Mouse (Mus musculus): Measurements from ENCODE around the gene Tmem183a.

Gene Tmem183a

DNA sequence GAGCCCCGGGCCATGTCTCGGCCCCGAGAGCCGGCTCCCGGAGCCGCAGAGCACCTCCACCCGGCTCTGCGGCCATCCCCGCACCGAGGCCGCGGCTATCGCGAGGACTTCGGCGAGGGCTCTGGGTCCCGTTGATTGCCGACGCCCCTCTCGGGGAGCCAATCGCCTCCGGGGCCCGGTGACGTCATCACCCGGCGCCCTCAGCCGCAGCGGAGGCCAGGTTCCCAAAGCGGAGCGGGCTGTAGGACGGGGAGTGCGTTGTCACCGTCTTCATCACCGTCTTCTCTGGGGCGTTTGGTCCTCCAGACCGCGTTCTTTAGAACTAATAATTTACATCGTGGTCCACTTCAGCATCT, at the start of gene Tmem183a:
TSS of gene Tmem183a (minus strand) at position 123 of the 356 bp plus-strand sequence.
- peak; percentile 98 for DNase-seq

DNA sequence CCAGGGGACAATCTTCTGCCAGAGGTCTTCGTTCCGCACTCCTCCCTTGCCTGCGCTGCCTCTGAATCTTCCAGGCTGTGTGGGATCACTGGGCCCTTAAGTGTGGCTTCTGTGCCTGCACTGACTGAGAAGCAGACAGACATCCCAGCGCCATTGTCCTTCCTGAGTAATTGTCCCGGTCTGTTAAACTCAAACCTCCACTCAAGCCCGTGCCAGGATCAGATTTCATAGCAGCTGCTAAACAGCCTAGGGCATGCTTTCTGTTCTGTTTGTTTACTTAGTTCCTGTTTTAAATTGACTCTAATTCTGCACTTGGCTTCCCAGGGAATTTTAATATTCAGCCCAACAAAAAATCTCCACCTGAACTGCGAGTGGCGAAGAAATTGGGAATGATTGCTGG, 46.3 kb upstream of the Tmem183a start:
- no peak for DNase-seq

DNA sequence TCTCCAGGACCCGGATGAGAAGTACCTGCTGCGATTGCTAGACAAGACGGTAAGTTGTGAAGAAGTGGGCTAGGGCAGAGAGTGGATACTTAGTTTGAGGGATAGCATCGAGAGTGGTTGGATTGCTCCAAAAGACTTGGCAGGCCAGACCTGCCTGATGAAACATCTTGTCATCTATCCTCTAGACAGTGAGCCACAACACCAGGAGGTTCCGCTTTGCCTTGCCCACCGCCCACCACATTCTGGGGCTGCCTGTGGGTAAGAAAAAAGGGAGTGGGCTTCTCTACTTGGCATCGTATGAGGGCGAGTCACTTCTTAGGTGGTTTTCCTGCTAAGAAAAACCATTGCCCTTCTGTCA, 44.6 kb upstream of the Tmem183a start:
- DNase-seq, result no peak

DNA sequence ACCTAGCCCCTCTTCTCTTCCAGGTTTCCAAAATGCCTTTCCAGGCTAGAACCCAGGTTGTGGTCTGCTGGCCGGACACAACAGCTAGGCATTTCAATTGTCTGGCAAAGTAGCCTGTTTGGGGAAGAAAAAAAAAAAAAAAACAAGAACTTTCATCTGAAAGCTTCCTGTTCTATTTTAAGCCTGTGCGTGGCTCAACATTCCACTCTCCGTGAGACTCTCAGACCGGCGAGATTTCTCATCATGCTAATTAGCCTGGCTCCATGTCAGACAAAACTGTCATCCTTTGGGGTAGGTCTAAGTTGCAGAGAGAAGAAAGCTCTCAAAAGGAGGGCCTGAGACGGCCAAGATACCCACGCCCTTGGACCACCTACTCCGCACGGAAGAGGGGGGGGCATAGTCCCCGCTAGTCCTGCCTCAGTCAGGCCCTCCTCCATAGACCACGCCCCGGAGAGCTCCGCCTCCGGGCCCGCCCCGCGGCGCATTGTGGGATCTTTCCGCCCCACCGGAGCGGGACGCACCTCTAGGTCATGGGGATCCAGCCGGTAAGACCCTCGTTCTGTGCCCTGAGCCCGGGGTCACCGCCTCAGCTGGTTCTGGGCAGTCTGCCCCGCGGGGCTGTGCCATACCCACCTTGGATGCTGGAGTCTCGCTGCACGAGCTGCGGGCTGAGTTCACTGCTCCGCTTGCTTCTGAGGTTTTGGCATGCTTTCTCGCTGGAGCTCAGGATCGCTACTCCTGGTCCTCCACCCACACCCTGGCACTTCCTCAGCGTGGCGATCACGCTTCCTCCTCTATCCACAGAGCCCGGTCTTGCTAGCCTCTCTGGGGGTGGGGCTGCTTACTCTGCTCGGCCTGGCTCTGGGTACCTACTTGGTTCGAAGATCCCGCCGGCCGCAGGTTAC, 44.0 kb upstream of the Tmem183a start, which contains the start of gene Cyb5r1:
TSS of gene Cyb5r1 (plus strand) at position 51 of the 905 bp plus-strand sequence.
- peak; percentile 79 for DNase-seq

DNA sequence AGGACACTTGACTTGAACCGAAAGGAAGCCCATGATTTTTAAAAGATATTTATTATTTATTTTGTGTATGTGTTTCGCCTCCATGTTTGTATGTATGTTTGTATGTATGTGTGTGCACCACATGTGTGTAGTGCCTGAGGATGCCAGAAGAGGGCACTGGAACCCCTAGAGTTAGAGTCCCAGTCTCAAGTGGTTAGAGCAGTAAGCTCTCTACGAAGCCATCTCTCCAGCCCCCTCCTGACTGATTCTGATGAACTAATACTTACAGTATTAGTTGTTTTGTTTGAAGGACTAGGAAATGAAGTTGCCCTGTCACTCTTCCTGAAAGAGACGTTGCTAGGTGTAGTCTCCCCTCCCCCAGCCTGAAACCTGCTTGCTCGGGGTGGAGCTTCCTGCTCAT, 38.0 kb upstream of the Tmem183a start:
- peak; percentile 33 to 50 for DNase-seq

DNA sequence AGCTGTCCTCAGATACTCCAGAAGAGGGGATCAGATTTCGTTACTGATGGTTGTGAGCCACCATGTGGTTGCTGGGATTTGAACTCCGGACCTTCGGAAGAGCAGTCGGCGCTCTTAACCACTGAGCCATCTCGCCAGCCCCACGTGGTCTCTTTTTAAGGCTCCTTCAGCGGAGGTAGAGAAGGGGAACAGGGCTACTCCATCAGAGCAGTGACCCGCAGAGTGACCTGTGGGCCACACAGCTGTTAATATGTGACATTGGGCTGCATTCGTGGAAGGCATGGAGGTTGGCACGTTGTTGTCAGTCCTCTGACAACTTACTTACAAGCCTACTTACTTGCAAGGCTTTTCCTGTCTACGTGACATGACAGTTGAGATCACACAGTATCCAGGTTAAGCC, 36.4 kb upstream of the Tmem183a start:
- no peak for DNase-seq

DNA sequence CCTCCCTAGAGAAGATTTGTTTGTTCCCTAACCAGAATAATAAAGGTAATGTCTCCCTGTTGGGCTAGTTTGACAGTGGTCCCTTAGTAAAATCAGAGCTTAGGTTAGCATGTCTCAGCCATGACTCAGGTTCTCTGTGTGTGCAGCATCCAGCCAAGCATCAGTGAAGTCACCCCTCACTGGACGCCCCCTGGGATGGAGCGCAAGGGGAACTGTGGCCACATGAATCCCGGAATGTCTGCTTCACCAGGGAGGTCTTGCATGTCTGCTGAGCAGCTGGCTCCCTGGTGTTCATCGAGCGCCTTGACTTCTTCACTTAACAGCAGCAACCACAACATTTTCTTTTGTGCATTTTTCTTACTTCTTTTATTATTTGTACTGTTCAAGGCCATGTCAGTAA, 32.0 kb upstream of the Tmem183a start:
- DNase-seq, result no peak

DNA sequence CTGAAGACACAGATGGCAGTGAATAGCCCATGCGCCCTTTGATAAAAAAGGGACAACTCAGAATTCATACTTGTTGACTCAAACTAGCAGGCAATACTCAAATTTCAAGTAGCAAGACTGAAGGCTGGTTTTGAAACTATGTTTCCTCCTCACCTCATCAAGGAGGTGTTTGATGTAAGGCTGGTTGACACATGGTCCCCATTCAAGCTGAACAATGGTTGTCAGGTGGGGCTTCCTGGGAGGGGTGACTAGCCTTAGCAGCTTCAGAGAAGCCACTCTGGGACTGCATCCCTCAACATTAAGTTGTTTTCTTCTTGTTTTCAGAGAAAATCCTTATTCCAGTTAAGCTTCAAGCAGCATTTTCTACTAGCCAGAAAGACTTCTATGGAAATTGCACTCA, 23.9 kb upstream of the Tmem183a start, which contains the start of gene 4933406M09Rik:
TSS of gene 4933406M09Rik (plus strand) at position 275 of the 400 bp plus-strand sequence.
- DNase-seq, result no peak

DNA sequence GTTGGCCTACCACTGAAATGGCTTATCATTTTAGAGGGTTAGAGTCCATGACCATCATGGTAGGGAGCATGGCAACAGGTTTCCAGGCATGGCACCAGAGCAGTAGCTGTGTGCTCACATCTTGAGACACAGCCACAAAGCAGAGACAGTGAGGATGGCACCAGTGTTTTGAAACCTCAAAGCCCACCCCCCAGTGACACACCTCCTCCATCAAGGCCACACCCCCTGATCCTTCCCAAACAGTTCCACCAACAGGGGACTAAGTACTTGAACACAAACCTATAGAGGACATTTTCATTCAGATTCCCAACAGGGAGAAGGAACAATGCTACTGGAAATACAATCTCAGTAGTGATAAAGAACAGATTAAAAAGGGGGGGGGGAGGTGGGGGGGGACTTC, 23.4 kb upstream of the Tmem183a start:
- no peak for DNase-seq

DNA sequence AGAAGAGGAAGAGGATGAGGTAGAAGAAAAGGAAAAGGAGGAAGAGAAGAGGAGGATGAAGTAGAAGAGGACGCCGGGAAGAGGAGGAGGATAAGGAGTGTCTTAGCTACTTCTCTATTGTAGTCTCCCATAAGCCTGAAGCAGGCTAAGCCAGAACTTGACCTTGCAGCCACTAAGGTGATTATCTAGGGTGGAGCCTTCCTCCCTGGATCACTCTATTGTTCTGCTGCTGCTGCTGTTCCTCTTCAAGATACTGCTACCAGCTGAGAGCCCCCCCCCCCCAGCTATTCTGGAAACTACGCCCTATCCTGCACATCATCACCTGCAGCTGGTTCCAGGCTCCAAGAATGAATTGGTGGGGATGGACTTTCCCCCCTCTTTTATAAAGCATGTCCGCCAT, 22.8 kb upstream of the Tmem183a start:
- DNase-seq, result no peak

DNA sequence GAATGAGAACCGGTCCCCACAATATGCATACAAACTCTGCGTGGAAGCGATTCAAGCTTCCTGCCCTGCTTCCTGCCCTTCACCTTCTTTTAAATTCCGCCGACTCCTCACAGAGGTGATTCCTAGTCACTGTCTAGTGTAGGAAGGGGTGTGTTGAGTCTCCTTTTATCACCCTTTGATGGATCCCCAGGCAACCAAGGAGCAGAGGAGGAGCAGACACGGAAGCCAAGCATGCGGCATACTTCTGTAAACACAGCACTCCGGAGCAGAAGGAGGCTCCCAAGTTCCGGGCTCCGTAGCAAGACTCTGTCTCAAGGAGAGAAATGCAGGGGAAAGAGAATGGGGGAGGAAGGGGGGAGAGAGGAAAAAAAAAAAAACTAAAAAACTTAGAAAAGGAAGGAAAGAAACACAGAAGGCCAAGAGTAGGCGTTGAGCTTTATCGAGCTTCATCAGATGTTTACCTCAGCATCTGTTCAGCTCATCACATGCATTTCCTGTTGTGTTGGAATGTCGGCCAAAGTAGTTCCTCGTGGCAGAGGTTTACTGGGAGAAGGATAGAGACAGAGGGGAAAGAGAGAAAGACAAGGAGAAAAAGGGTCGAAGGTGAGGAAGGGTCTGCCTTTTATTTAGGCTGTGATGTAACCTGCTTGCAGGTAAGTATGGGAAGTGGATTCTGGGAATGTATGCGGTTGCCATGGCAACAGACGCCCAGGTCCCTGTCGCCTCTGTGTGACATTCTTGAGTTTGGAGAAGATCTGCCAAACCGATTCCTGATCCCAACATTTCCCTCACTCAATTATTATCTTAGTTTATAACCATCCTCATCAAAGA, 20.2 kb upstream of the Tmem183a start:
- no peak for DNase-seq

DNA sequence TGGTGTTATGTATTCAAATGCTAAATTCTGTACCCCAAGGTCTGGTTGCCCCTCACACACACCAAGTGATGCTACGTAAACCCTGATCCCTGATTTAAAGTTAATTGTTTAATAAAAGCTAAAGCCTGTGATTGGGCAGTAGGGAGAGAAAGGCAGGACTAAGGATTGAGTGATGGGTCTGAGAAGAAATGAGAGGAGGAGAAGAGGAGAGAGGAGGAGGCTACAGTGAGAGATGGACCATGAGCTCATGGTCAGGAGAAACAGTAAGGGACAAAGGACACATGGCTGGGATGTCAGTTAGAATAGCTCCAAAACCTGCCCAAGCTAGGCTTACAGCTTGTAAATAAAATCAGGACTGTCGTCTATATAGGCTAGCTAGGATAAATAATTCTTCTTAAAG, 19.3 kb upstream of the Tmem183a start:
- DNase-seq, result no peak

DNA sequence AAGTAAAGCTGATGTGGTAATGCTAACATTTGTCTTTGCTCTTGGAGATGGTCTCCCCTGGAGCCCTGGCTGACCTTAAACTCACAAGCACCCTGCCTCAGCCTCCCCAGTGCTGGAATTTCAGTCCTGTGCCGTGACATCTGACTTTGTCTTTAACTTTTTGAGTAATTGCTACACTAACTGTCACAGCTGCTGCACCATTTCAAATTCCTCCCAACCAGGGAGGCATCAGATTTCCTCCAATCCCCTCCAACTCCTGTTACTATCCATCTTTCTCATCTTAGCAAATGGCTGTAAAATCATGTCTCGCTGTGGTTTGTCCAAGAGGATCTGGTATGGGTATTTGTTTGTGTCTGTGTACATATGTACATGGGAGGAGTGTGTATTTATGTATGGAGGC, 12.3 kb upstream of the Tmem183a start:
- no peak for DNase-seq

DNA sequence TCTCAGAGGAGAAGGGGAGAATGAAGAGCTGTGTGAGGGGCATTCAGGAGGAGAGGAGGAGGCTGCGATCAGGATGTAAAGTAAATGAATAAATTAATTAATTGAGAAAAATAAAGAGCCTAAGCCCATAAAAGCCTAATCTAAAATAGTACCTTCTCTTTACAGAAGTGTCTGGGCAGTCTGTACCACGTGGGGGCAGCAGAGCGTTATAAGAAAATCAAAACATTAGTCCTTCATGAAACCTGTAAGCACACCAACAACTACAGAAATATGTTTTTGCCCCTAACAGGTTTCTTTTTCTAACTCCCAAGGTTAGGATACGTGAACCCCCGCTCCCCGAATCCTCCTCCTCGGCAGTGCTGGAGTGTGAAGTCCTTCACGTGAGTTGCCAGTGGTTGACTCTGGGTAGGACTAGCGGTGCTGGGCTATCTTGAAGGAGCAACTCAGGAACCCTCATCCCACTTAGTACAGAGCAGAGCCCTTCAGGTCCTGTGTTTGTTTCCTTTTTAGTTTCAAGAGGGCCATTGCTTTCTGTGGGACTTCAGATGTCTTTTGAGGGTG, 7.1 kb upstream of the Tmem183a start:
- peak; percentile 67 to 74 for DNase-seq

DNA sequence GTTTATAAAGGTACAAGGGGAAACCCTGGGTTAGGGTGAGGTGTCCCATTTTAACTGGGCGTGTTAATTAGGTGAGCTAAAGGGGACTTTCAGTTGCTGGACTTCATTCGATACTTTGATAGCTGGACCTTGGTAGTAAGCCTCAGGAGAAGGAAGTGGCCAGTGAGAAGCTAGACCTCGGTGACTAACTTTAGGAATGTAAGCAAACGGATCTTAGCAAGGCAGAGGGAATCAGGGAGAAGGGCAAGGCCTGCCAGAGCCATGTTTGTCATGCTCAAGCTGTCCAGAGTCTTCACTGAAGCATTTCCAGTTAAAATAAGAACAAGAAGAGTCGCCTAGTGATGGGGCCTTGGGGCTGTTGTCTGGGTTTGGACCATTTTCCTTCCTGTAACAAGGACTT, 3.7 kb upstream of the Tmem183a start:
- DNase-seq, result no peak

DNA sequence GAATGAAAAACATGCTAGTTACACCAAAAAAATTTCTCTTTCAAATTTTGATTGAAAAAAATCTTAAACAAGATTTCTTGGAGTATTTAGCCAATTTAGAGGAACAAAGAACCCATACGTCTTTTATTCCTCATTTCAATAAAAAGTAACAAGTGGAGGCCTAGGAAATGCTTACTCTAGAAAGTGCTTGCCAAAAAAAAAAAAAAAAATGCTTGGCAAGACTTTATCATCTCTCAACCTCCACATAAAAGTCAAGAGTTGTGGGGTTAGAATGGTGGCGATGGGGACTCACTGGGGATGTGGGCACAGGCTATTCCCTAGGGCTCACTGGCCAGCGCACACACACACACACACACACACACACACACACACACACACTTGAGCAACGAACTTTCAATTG, 1.4 kb upstream of the Tmem183a start:
- DNase-seq, result no peak

DNA sequence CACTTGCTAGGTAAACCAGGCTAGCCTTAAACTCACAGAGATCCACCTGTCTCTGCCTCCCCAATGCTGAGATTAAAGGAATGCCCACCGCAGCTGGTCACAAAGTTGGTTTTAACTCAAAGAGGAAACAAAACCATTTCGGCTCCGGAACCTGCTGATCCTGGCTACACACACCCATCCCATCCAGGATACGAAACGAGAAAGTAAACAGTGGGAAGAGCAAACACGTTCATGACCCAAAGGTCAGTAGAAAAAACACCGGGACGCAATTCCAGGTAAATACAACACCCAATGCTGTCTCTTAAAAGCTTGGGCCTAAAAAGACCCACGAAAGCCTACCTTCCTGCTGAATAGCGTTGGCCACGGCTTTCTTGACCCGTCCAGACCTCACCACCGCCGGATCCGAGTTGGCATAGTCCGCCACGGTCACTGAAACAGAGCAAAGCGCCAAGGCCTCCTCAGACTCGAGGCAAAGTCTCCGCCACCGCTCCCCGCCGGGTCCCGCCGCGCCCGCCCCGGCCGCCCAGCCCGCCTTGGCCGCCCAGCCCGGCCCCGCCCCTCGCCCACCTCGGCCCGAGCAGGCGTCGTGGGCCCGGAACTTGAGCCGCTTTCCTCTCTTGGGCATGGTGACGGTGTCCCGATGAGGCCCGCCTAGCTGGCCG, 453 bp downstream of the Tmem183a start:
- peak in 1 of 2 experiments; percentile 9 for DNase-seq

DNA sequence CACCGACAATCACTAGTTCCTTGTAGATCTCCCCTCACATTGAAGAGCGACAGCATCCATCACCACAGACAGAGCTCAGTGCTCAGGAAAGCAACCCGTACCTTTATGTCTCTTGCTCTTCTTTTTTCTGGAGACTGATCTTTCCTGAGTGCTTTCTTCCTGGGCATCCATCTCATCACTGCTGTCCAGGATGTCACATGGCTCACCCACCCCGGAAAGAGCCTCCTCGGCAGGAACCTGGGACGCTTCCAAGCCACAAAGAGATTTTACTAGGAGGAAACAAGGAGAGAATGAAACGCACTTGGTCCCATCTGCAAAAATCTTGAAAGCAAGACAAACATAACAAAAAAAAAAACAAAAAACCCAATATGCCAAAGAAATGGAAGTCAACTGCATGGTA, 1.1 kb downstream of the Tmem183a start:
- DNase-seq, result no peak

DNA sequence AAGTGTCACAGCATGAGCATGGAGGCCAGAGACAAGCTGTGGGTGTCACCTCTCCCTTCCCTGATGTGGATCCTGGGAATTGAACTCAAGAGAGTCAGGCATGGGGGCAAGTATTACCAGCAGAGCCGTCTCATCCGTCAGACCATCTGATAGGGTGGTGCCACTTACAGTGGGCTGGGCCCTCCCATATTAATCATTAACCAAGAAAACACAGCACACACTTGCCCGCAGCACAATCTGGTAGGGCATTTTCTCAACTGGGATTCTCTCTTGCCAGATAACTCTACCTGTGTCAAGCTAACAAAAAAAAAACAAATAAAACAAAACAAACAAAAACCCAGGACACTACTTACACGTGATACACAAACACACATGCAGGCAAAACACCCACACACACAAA, 4.3 kb downstream of the Tmem183a start:
- no peak for DNase-seq

DNA sequence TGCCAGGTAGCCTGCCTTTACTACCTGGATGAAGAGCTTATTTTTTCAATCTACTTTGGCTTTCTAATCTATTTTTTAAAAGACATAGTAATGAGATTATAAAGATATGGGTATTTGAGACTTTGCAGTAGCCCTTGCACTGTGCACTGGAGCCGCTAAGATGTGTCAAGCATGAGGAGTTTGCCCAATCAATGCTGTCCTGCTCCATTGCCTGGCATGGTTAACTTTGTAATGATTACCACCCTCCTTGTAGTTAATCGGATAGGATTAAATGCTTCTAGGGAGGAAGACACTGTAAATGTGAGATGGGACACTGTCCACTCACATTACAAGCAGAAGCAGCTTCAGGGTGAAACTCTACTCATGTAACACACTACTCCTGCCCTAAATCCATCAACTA, 8.5 kb downstream of the Tmem183a start:
- no peak for DNase-seq

DNA sequence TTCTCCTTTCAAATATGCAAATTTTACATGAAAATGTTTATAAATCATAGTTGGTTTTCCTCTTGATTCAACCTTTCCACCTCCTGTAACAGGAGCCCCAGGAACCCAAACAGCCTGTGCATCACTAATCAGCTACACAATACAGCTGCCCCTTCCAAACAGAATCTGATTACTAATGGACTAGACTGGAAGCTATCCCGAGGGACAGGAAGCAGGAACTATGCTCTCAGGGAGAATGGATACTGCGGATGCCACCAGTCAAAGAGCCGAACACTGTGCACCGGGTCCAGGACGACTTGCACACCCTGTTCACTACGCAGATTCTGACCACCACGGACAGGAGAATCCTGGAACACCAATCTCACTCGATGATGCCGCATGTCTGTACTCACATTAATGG, 14.0 kb downstream of the Tmem183a start:
- no peak for DNase-seq

DNA sequence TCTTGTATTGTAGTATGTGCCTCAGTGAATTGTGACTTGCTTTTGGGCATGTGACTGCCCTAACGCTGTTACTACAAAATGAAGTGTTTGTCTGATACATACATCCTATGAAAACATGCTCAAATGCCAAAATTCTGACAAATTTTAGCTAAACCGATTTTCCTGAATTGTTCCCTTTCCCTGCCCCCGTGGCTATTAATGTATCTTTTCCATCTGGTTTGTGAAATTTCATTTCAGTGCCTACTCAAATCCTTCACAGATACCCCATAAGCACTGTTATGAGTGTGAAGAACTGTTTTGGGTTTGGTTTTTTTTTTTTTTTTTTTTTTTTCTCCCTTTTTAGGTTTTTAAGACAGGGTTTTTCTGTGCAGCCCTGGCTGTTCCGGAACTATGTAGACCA, 16.7 kb downstream of the Tmem183a start:
- no peak for DNase-seq

Measured in B cell, adult 2 months (primary cell).